Mouse (Mus musculus) thymus, postnatal 0 days (tissue): Measurements from ENCODE around the gene Stk36. TPM values are rescaled to one million over a fixed set of nuclear protein-coding genes. Genes with fewer than 3 reads are reported as not detected.

ENCODE experiments used
- DNase-seq: peaks from one replicate; pipeline ENCODE4 v3.0.0-alpha.2; 2015; ENCODE audit warnings: low spot score
- polyA plus RNA-seq: library from polyadenylated mRNA; unstranded; fragments of >200 nt; fragmentation: Nextera tagmentation; extraction: Ambion mirVana; gene quantifications from 2 replicates; pipeline ENCODE4 v1.2.1, GENCODE M21; 2015

Stk36 gene
- polyA plus RNA-seq, result 1.3 and 2.0 TPM in 2 replicates

DNA sequence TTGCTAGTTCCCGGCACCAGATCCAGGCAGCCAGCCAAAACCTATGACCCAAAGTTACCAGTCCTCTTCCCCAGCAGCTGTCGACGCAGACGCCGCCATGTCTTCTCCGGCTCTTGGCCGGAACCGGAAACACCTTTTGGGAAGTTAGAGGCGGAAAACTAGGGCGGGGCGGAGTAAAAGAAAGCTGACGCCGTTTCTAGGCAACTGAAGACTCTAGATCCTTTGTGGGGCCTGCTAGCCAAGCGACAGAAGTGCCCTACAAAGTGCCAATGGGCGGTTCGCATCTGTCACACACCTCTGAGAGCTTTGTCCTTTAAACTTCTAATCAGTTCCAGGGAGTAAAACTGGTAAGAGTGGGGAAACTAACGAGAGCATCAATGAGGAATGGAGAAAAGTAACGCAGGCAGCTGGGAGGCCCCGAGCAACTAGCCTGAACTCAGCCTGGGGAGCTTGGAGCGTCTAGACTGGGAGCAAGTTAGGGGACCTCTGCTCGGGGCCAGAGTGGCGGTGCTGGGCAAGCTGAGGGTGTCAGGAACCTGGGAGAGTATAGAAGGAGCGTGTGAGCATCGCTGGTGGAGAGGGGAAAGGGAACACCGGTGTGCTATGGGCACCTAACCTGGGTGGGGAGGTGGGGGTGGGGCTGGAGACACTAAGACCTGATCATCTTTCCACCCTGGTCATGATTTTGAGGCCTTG lies at the start of gene Stk36, which contains the start of gene Rnf25:
Gene Stk36 (plus strand): TSS at position 179 of the 696 bp plus-strand sequence.
Gene Rnf25 (minus strand): TSS at position 131 of the 696 bp plus-strand sequence.
- DNase-seq, result peak; percentile 85

GRCm38 (mm10) chr1:74559061-74559460 lies 42.2 kb upstream of the Stk36 start:
- no peak for DNase-seq

DNA sequence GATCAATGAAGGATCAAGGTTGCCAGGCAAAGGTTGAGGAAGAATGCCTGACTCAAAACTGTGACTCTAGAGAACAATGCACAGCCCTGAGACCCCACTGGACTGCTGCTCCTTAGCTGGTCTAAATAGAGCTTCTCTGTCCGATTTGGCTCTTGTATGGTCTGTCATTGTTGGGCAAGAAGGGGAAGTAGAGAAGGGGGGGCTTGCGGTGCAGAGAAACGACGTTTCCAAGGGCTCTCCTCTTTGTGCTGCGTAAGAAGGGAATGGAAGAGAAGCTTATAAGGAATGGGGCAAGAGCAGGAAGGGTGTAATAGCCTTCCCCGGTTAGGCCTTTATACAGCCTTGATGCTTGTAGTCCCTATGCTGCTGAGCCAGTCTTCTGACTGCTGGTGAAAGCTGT lies 35.4 kb upstream of the Stk36 start:
- no peak for DNase-seq

DNA sequence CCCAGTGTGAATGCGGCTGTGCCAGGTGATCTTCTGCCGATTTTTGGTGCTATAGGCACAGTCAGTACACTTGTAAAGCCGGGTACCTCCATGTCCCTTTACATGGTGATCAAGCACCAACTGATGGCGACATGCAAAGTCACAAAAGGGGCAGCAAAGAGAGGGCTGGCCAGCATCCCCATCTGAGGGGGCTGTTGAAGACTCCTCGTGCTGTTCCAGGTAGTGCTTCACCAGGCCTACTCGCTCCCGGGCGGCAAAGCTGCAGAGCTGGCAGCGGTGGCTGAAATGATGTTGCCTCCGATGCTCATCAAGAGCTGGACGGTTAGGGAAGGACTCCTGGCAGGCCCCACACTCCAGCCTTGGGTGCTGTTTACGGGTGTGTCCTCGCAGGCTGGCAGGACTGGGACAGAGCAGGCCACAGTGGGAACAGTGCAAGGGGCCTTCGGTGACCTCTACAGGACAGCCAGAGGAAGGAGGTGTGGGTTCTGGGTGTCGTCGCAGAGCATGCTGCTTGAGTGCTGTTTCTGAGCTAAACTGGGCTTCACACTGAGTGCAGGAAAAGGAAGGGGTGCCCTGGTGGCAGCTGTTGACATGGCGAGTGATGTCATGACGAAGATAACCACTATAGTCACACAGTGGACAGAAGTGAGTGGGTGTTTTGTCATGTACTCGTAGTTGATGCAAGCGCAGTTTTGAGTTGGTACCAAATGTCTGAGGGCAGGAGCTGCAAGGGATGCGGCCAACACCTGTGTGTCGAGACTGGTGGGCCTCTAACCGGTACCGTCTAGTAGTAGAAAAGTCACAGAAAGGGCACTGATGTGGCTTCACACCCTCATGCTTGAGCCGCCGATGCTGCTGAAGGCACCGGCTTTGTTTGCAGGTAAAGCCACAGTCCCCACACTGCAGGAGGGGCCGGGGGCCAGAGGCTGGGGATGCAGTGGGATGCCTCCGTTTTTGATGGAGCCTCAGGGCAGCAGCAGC lies 31.2 kb upstream of the Stk36 start:
- no peak for DNase-seq

DNA sequence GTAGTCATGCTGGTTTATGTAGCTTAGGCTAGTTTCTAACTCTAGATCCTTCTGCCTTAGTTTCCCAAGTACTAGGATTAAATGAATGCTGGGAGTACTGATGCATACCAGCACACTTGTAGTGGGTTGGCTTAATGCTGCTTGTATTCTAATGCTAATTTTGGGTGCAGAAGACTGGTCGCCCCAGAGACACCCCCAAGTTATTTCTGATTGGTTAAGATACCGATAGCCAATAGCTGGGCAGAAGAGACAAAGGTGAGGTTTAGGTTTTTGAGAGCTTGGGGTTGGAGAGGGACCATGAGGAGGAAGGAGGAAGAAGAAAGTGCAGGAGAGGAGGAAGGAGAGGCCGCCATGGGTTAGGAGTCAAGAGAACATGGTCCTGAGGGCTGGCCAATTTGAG lies 18.6 kb upstream of the Stk36 start:
- DNase-seq, result no peak

DNA sequence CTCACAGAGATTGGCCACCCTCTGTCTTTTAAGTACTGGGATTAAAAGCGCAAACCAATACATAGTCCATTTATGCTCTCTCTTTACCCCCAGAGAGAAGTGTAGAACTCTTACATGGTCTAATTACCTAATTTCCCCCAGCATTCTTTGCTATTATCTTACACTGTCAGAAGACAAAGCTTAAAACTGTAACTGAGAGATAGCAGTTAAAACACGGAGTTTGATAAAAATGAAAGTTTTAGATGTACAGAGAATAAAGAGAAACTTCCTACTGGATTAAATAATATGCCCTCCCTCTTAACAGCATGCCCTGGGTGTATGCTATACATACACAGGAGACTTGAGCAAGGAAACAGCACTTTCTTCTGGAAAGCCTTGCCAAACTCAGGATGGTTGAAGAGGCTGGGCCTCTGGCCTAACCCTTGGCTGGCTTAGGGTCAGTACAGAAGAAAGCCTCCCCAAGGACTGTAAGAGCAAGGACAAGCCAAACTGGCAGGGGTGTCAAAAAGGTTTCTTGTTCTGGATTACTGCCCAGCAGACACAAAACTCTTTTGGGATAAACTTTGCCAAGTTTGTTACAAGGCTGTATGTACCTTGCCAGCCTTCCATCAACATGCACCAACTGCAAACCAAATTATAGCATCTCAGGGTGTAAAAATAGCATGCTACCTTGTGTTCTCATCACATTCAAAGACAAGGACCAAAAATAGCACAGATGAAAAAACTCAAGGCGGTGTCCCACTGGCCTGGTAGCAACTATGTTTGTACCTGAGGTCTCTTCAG lies 16.4 kb upstream of the Stk36 start:
- no peak for DNase-seq

DNA sequence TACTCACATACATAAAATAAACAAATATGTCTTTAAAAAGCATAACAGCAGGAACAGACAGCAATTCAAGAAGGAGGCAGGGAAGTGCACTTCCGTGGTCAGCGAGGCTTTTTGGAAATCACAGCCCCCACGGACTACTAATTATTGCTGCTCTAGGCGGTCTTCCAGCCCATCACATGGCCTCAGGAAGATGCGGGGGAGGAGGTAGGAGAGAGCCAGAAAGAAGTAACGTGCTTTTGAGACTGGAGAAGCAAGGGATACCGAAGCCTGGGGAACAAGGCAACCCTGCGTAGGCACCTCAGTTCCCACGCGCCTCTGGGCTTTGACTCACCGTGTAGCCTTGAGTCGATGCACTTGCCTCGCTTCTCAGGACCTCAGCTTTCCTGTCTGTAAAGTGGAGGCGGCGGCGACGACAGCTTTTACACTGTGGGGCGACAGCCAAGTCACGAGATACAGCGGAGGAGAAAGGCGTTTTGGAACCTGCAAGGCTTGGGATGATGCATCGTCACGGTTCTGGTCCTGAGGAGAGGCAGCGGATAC lies 13.9 kb upstream of the Stk36 start:
- no peak for DNase-seq

GRCm38 (mm10) chr1:74587773-74588445 lies 13.3 kb upstream of the Stk36 start, which contains the start of the genes Zfp142 and Bcs1l:
Zfp142 (minus strand) TSS chr1:74588246.
Bcs1l (plus strand) TSS chr1:74588289.
- peak; percentile 99 for DNase-seq

DNA sequence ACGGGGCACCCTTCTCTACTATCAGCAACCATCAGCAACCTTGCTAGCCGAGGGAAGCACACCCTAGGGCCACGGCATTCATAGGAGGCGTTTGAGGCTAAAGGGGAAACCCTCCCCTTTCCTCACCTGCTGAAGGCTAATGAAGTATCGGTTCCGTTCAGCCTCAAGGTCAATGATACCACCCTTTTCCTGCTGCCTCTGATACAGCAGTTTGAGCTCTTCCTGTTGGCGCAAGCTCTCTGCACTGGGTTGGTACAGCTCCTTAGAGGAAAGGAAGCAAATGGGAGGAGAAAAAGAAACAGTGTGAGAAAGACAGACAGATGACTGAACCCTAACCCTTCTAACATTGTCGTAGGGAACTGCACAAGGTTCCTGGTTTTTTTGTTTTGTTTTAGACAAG lies 6.8 kb upstream of the Stk36 start:
- no peak for DNase-seq

DNA sequence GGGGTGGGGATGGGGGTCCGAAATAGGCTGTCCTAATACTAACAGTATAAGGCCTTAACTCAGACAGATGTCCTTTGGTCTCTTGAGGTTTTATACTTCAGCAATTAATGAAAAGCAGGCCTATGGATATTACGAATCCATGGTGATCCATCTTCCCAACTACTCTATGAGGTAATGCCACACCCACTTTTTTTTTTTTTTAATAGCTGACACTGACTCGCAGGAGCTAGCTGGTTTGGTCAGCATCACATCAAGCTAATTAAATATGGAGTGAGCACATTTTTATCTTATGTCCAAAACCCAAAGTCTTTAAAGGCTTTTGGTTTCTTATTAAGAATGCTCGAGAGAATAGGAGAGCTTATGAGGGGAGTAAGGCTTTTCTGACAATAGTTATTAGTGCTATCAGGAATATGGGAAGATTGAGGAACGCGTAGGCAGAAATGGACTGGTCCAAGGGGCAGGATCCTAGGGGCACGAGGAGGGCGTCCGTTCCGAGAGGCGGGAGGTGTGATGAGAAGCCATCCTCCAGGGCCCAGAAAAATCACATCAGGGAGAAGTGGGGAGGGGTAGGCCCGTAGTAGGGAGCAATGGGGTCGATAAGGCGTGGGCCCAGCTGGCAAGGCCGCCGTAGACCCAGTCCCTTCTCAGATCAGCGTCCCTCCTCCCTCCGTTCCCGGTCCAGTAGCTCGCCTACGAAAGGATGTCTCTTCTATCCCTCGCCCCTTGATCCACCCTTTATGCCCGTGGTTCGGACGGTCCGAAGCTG lies 561 bp upstream of the Stk36 start:
- no peak for DNase-seq

- no peak for DNase-seq
Measured at GRCm38 (mm10) chr1:74624183-74624582, 22.9 kb downstream of the Stk36 start.

- DNase-seq, result no peak
Measured at GRCm38 (mm10) chr1:74626076-74626475, 24.8 kb downstream of the Stk36 start.

DNA sequence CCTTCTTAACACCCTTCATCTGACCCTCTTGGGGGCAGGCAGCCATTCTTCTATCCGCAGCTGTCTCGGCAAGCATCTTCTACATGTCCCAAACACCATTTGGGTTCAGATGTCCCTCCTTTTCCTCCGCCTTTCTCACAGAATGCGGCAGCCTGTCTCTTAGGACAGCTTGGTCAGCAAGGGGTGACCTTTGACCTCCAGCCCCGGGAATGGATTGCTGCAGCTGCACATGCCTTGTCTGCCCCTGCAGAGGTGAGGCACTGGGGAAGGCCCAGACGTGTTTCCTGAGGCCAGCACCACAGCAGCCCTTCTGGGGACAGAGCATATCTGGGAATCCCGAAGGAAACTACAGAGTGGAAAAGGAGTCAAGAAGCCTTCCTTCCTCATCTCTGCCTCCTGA lies 26.8 kb downstream of the Stk36 start:
- DNase-seq, result no peak

- DNase-seq, result no peak
Measured at GRCm38 (mm10) chr1:74632734-74633133, 31.5 kb downstream of the Stk36 start.

DNA sequence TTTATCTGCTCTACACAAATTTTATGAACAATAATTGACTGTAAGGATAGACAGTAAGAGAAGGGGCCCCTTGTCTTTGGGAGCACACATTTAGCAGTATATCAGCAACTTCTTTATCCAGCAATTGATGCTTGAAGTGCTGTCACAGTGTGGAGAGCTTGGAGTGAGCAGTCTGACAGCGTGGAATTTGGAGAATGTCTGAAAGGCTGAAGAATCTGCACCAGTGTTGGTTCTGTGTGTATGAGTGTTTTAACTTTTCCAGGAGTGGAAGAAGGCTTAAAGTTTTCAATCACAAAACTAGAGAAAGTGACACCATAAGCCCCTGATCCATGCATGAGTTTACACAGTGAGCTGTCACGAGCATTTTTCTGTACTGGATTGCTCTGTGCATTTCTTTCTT lies 42.3 kb downstream of the Stk36 start:
- DNase-seq, result no peak

GRCm38 (mm10) chr1:74643926-74644325 lies 42.7 kb downstream of the Stk36 start:
- DNase-seq, result peak; percentile 16

GRCm38 (mm10) chr1:74661448-74662195 lies 60.4 kb downstream of the Stk36 start, which contains the start of gene Ttll4:
Ttll4 (plus strand) TSS chr1:74661745.
- peak; percentile 87 for DNase-seq

GRCm38 (mm10) chr1:74662253-74662865 lies 61.1 kb downstream of the Stk36 start:
- peak; percentile 7 for DNase-seq
